Mouse (Mus musculus) heart, adult 2 months (tissue): ENCODE measurements around the gene Fhit.

Source experiments
- CTCF ChIP-seq: fragments of 200-600 bp; IDR thresholded peaks from 2 replicates; pipeline ENCODE4 v1.8.1; 2022; ENCODE audit warnings: antibody characterized with exemption, mild to moderate bottlenecking, moderate library complexity
- POLR2A ChIP-seq: fragments of 200-500 bp; IDR thresholded peaks from 2 replicates; pipeline ENCODE4 v1.6.1; 2011; ENCODE audit warnings: mild to moderate bottlenecking, low read depth, low read length, control low read depth; ENCODE audit not compliant: insufficient read depth

- TF ChIP-seq CTCF (no peak), POLR2A (no peak)
Observed at GRCm38 (mm10) chr14:10423499-10423898, 738.3 kb downstream of the Fhit start.
